Mouse (Mus musculus) right cerebral cortex, postnatal 25 days (tissue): ENCODE measurements around the gene Gm8871.
"Not testable (repeated sequence)": the region's sequence is repeated elsewhere in the genome, so short reads cannot be mapped to it uniquely, and the experiment has no call there.

ENCODE experiments used
- DNase-seq: peaks from one replicate; pipeline ENCODE4 v3.0.0; 2022

Gm8871 gene

DNA sequence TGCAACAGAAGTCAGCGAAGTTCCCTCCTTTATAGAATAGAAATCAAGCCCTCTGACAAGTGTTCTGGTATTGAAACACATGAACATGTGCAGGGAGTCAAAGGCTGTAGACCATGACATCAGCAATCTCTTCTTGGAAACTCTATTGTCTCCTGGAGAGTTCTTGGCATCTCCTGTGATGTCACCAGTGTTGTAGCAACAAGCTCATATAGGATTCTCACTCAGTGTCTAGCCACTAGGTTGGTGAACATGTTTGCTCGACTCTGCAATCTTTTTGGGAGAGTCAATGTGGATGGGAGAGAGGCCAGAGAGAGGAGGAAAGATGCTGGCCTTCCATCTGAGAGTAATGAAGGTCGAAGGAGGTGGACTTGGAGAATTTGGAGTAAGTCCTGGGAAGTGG lies at the start of gene Gm8871, which contains the start of gene Gm8857:
Gene Gm8871, plus strand, starts transcription at position 301 of the 400 bp plus-strand sequence.
Gene Gm8857, plus strand, starts transcription at position 303 of the 400 bp plus-strand sequence.
- DNase-seq = not testable (repeated sequence)

GRCm38 (mm10) chr5:10953512-10953911 lies 5.9 kb downstream of the Gm8871 start:
- DNase-seq = not testable (repeated sequence)

DNA sequence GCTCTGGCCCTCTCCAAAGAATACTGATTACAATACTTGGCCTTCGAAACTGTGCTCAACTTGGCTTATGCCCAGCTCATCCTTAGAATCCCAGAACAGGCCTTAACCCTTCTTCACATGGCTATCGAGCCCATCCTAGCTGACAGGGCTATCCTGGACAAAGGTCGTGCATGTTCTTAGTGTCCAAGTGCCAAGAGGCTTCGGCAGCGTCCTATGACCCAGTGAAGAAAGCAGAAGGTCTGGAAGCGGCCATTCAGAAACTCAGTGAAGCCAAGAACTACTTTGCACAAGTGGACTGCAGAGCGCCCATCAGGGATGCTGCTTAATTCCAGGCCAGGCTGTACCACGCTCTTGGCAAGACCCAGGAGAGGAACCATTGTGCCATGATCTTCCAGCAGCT lies 10.5 kb downstream of the Gm8871 start:
- not testable (repeated sequence) for DNase-seq
